Mouse (Mus musculus): ENCODE data around the gene Ovca2. TPM values are rescaled to one million over a fixed set of nuclear protein-coding genes. Genes with fewer than 3 reads are reported as not detected.

The Ovca2 gene
- polyA plus RNA-seq (2012; ENCODE audit: insufficient read depth, insufficient read length, low replicate concordance, missing spikeins): not detected in 2 replicates

DNA sequence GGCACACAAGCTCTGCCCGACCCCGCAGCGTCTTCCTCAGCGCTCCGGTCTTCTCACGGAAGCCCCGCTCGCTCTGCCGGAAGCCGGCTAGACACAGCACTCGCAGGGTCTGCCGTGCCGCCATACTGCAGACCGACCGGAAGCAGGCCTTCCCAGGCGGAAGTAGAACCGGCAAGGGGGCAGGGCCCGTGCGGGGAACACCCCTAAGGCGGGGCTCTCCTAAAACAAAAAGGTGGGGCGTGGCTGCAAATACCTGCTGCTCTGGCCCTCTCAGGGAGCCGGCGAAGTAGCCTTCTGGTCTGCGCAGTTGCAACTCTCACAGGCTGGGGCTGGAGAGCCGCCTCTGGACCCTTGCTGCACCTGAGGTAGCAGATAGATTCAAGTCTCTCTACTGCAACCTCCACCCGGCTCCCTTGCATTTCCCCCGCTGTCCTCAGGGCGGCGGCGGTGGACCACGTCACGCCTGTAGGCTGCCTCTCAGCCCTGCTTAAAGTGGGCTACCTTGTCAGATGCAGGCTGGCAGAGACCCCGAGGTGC, at the start of gene Ovca2:
Gene Ovca2 (minus strand): TSS at position 164 of the 537 bp plus-strand sequence.
- under 1% methylated on average over 33 of the region's 33 CpGs for WGBS
- peaks cover 14% of the 10 kb centered on the region for H3K4me1 ChIP-seq (ENCODE audit: control insufficient read depth, insufficient read depth, low read length)
- H3K4me3 ChIP-seq (ENCODE audit: insufficient read depth, low read depth, low read length): peak within 1 kb of the TSS; percentile 81
- H3K27ac ChIP-seq (ENCODE audit: insufficient read depth, low read depth, low read length): 0 out of 2 replicates have a peak within 1 kb of the TSS, but pooled peaks have one; percentile 31
- TF ChIP-seq CTCF (IDR thresholded peaks at IDR 0.05; ENCODE audit: insufficient read depth, low read depth, low read length): peak; percentile 99
- peak; percentile 82 for TF ChIP-seq POLR2A (IDR thresholded peaks at IDR 0.05; ENCODE audit: insufficient read depth, low read depth, low read length)

DNA sequence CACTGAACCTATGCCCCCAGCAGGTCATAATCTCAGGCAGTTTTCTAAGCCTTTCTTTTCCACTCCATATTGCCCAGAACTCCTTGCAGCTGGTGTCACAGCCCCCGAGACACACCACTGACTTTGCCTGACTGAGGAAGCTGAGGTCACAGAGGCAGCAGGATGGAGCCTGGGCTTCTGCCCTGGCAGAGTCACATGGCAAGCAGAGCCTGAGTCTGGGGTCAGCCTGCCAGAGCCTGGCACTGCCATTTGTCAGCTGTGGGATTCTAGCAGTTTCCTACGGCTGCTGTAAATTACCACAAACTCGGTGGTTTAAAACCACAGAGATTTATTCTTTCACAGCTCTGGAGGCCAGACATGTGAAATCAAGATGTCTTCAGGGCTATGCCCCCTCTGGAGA, 49.0 kb upstream of the Ovca2 start:
- Histone ChIP-seq H3K4me3 (ENCODE audit: insufficient read depth, low read depth, low read length) (no peak overlapping the region), H3K27ac (ENCODE audit: insufficient read depth, low read depth, low read length) (no peak overlapping the region), H3K4me1 (ENCODE audit: control insufficient read depth, insufficient read depth, low read length) (0 out of 2 replicates have a peak, but pooled peaks cover 6% of the 10 kb centered on the region)
- no peak for TF ChIP-seq POLR2A (IDR thresholded peaks at IDR 0.05; ENCODE audit: insufficient read depth, low read depth, low read length)
- no peak for TF ChIP-seq CTCF (IDR thresholded peaks at IDR 0.05; ENCODE audit: insufficient read depth, low read depth, low read length)
- WGBS: 79% methylated on average over 3 of the region's 3 CpGs

DNA sequence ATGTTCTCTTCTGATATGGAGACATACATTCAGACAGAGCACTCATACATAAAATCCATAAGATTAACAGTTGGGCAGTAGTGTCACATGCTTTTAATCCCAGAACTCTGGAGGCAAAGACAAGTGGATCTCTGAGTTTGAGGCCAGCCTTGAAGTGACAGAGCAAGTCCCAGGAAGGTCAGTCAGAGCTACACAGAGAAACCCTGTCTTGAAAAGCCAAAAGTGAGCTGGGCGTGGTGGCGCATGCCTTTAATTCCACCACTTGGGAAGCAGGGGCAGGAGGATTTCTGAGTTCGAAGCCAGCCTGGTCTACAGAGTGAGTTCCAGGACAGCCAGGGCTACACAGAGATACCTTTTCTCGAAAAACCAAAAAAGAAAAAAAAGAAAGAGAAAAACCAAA, 46.2 kb upstream of the Ovca2 start:
- TF ChIP-seq POLR2A (IDR thresholded peaks at IDR 0.05; ENCODE audit: insufficient read depth, low read depth, low read length) (no peak), CTCF (IDR thresholded peaks at IDR 0.05; ENCODE audit: insufficient read depth, low read depth, low read length) (no peak)
- Histone ChIP-seq H3K4me3 (ENCODE audit: insufficient read depth, low read depth, low read length) (no peak overlapping the region), H3K4me1 (ENCODE audit: control insufficient read depth, insufficient read depth, low read length) (peaks cover 4% of the 10 kb centered on the region; the same call in 1 of the 2 replicates), H3K27ac (ENCODE audit: insufficient read depth, low read depth, low read length) (no peak overlapping the region)
- 88% methylated on average over 4 of the region's 4 CpGs for WGBS

DNA sequence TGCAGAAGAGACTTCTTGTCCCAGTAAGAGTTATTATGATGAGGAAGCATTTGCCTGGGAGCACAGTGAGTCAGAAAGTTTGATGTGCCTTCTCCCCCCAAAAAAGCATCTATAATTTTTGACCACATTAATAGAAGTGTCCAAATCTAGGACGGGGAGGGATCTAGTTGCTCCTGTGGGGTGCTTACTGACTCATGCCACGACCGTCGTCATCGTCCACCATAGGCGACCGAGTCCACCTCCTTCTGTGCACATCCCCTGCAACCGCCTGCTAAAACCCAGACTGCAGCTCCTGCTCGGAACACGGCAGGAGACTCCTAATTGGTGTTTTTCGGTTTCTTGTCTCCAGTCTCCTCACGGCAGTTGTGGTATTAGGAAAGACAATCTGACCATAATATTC, 45.4 kb upstream of the Ovca2 start:
- no peak for TF ChIP-seq POLR2A (IDR thresholded peaks at IDR 0.05; ENCODE audit: insufficient read depth, low read depth, low read length)
- no peak overlapping the region for H3K27ac ChIP-seq (ENCODE audit: insufficient read depth, low read depth, low read length)
- WGBS: 86% methylated on average over 12 of the region's 12 CpGs
- H3K4me3 ChIP-seq (ENCODE audit: insufficient read depth, low read depth, low read length): no peak overlapping the region
- H3K4me1 ChIP-seq (ENCODE audit: control insufficient read depth, insufficient read depth, low read length): peaks cover 8% of the 10 kb centered on the region

DNA sequence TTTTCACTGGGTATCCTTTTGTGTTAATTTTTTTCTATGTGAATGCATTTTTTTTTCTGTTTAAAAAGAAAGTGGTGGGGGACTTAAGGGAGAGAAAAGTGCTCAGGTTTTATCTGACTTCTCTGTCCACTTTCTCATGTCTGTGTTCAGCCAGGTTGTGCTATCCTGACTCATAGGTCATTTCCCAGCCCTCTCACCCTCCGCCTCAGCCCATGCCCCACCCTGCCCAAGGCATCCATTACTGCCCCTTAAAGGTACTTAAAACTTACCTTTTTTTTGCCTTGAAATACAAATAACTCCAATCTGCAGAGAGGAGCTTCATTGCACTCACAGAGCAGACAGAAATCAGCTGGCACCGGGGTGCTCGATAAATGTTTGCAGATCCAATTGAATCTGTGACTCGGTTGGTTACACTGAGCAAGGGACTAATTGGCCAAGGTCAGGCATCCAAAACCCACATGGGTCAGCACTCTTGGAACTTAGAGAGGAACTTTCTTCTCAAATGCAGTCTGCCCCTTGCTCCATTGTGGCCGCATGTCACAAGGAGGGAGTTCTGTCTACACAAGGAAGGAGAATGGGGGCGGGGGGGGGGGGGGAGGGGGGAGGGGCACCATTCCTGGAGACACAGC, 42.0 kb upstream of the Ovca2 start:
- Histone ChIP-seq H3K4me1 (ENCODE audit: control insufficient read depth, insufficient read depth, low read length) (peaks cover 8% of the 10 kb centered on the region), H3K27ac (ENCODE audit: insufficient read depth, low read depth, low read length) (no peak overlapping the region), H3K4me3 (ENCODE audit: insufficient read depth, low read depth, low read length) (no peak overlapping the region)
- TF ChIP-seq CTCF (IDR thresholded peaks at IDR 0.05; ENCODE audit: insufficient read depth, low read depth, low read length) (no peak), POLR2A (IDR thresholded peaks at IDR 0.05; ENCODE audit: insufficient read depth, low read depth, low read length) (no peak)
- WGBS: 37% methylated on average over 5 of the region's 6 CpGs

DNA sequence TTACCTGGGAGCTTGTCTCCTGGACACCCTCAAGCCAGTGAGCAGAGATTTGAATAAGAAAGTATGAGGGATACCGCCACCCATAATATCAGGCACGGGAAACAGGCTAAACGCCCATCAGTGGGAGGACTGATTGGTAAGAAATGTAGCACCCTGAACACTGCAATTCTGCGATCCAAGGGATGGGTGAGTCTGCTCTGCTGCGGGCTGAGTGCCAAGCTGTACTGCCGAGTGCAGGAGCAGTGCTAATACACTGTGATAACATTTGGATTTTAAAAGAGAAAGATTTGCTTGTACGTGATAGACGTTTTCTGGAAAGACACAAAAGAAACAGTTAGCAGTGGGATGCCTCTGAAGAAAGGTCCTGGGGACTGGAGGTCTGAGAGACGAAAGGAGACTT, 41.5 kb upstream of the Ovca2 start:
- TF ChIP-seq POLR2A (IDR thresholded peaks at IDR 0.05; ENCODE audit: insufficient read depth, low read depth, low read length) (no peak), CTCF (IDR thresholded peaks at IDR 0.05; ENCODE audit: insufficient read depth, low read depth, low read length) (no peak)
- Histone ChIP-seq H3K4me1 (ENCODE audit: control insufficient read depth, insufficient read depth, low read length) (peaks cover 8% of the 10 kb centered on the region), H3K27ac (ENCODE audit: insufficient read depth, low read depth, low read length) (no peak overlapping the region), H3K4me3 (ENCODE audit: insufficient read depth, low read depth, low read length) (no peak overlapping the region)
- WGBS: 12% methylated on average over 9 of the region's 9 CpGs

DNA sequence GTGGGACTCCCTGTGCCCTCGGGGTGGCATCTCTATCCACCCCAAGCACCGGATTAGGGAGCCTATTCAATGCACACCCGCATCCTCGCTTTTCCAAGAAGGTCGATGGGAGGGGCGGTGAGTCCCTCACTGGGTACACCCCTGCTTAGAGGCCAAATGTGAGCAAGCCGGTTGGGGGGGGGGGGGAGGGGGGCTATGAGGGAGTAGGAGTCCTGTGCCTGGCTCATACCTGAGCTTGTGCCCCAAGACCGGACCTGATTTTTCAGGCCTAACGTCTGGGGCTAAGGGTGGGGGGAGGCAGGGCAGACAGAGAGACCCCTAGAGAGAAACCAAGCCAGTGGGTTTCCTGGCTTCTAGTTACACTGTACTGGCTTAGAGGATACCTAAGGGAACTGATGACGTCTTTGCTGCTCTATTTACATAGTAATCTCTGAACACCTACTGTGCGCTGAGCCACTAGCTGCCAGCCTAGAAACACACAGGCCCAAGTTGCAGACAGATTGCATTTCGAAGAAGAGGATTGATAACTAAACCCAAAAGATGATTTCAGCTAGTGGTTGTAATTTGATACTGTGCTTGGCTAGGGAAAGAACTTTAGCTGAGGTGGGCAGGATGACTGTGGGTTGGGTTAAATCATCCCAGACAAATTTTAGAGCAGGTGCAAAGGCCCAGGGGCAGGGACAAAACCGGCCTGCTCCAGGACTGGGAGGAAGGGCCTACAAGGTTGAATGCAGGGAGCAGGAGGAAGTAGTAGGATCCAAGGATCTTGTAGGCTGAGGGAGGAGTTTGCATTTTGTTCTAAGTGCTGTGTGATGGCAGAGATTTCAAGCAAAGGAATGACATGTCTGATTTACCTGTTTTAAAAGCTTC, 35.7 kb upstream of the Ovca2 start:
- Histone ChIP-seq H3K4me1 (ENCODE audit: control insufficient read depth, insufficient read depth, low read length) (peaks cover 25% of the 10 kb centered on the region), H3K27ac (ENCODE audit: insufficient read depth, low read depth, low read length) (no peak overlapping the region), H3K4me3 (ENCODE audit: insufficient read depth, low read depth, low read length) (no peak overlapping the region)
- TF ChIP-seq POLR2A (IDR thresholded peaks at IDR 0.05; ENCODE audit: insufficient read depth, low read depth, low read length): no peak
- no peak for TF ChIP-seq CTCF (IDR thresholded peaks at IDR 0.05; ENCODE audit: insufficient read depth, low read depth, low read length)
- 40% methylated on average over 13 of the region's 13 CpGs for WGBS

DNA sequence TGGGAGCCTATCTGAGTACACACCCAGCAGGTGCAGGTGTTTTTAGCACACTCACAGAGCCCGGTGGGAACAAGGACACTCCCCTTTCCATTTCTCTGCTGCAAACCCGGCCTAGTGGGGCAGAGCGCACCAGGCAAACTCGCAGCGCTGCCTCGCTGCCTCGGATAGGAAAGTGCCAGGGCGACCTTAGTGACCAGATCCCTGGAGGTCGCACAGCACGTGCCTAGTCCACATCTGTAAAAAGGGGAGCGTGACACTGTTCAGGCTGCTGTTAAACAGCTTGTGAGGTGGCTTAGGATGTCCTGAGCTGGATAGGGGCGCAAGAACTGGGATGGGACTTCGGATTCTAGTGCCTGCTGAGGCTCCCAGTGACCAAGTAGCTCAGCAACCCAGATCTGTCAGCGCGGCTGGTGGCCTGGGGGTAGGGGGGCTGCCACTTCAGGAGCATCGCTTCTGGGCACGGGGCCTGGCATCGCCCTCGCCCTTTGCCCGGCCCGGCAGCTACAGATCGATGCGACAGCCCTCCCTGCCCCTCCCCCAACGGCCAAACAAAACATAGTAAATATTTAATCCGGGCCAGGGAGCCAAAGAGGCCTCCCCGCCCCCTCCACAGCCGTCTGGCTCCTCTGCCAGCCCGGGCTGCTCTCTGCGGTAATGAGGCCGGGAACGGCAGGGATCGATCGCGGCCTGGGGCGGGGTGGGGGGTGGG, 34.9 kb upstream of the Ovca2 start:
- TF ChIP-seq POLR2A (IDR thresholded peaks at IDR 0.05; ENCODE audit: insufficient read depth, low read depth, low read length): no peak
- TF ChIP-seq CTCF (IDR thresholded peaks at IDR 0.05; ENCODE audit: insufficient read depth, low read depth, low read length): no peak
- Histone ChIP-seq H3K4me3 (ENCODE audit: insufficient read depth, low read depth, low read length) (no peak overlapping the region), H3K27ac (ENCODE audit: insufficient read depth, low read depth, low read length) (0 out of 2 replicates have a peak overlapping the region, but pooled peaks have one; percentile 2), H3K4me1 (ENCODE audit: control insufficient read depth, insufficient read depth, low read length) (peaks cover 24% of the 10 kb centered on the region)
- 14% methylated on average over 35 of the region's 35 CpGs for WGBS

All from olfactory bulb, adult 2 months (tissue).